Mouse (Mus musculus): ENCODE data around the gene Fabp7.

DNA sequence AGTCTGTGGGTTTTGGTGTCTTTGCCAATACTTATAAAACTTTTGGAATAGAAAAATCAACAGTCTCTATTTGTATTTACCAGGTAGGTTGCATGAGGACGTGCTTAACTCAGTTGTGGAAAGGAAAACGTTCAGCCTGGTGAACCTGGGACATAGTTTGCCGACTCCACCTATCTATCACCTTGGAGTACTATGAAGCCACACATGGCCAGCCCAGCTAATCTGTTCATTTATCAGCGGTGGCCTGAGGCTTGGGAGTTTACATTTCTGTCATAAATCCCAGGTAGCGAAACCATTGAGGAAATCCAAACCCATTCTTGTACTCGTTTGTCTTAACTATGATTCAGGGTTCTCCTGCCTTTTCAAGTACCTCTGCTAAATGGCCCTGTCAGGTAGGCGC lies 9.3 kb downstream of the Fabp7 start, which contains the start of gene Smpdl3a:
- TF ChIP-seq POLR2A (IDR thresholded peaks at IDR 0.05; ENCODE audit: extremely low read depth, insufficient read depth, low read length) = no peak
- TF ChIP-seq CTCF (IDR thresholded peaks at IDR 0.05; ENCODE audit: low read depth, low read length) = no peak
